Mouse (Mus musculus): ENCODE data around the gene Kcnb1. TPM values are rescaled to one million over a fixed set of nuclear protein-coding genes. Genes with fewer than 3 reads are reported as not detected.
A peak's percentile ranks its signal among the peaks of the same experiment; 100 is the strongest.

Gene Kcnb1
- polyA plus RNA-seq, 1 experiment from 2014 or later = 1.1 TPM

GRCm38 (mm10) chr2:167230554-167230953 is 40.6 kb upstream of the Kcnb1 start:
- peaks cover 3% of the 10 kb centered on the region; the same call in 1 of the 2 replicates for H3K4me1 ChIP-seq (ENCODE audit: control insufficient read depth, insufficient read depth, low read length)
- peak; percentile 57 for DNase-seq (ENCODE audit: low spot score)
- no peak for ATAC-seq (ENCODE audit: insufficient read depth, low FRiP score, low TSS enrichment)
- H3K36me3 ChIP-seq (ENCODE audit: control insufficient read depth, insufficient read depth, low read length) = no peaks in the 10 kb centered on the region
- no peak overlapping the region for H3K27ac ChIP-seq (ENCODE audit: low read depth, low read length)
- H3K4me2 ChIP-seq (ENCODE audit: low read depth) = peak overlapping the region; percentile 21
- WGBS = 15% methylated on average over 15 of the region's 15 CpGs
- no peaks in the 10 kb centered on the region for H3K9me3 ChIP-seq (ENCODE audit: control insufficient read depth, low read length)
- no peak overlapping the region for H3K4me3 ChIP-seq (ENCODE audit: low read depth, low read length)
- H3K9ac ChIP-seq (ENCODE audit: low read length) = peak overlapping the region; percentile 2; the same call in 1 of the 2 replicates
- H3K27me3 ChIP-seq (ENCODE audit: control insufficient read depth, insufficient read depth, low read length) = no peaks in the 10 kb centered on the region

DNA sequence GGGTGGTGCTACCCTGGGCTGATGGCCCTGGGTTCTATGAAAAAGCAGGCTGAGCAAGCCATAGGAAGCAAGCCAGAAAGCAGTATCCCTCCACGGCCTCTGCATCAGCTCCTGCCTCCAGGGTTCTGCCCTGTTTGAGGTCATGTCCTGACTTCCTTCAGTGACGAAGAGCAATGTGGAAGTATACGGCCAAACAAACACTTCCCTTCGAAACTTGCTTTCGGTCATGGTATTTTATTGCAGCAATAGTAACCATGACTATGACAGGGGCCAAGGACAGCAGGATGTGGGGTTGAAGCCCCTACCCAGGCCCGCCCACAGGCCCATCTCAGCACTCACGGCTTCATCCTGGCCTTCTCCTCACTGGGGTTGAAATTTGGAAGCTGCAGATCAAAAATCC is 35.0 kb upstream of the Kcnb1 start:
- ATAC-seq (ENCODE audit: insufficient read depth, low FRiP score, low TSS enrichment) (no peak), DNase-seq (ENCODE audit: low spot score) (no peak)
- Histone ChIP-seq H3K9me3 (ENCODE audit: control insufficient read depth, low read length) (no peaks in the 10 kb centered on the region), H3K4me1 (ENCODE audit: control insufficient read depth, insufficient read depth, low read length) (no peaks in the 10 kb centered on the region), H3K4me2 (ENCODE audit: low read depth) (no peak overlapping the region), H3K36me3 (ENCODE audit: control insufficient read depth, insufficient read depth, low read length) (no peaks in the 10 kb centered on the region), H3K9ac (ENCODE audit: low read length) (no peak overlapping the region), H3K27ac (ENCODE audit: low read depth, low read length) (no peak overlapping the region), H3K27me3 (ENCODE audit: control insufficient read depth, insufficient read depth, low read length) (no peaks in the 10 kb centered on the region), H3K4me3 (ENCODE audit: low read depth, low read length) (no peak overlapping the region)
- WGBS = 87% methylated on average over 7 of the region's 7 CpGs

DNA sequence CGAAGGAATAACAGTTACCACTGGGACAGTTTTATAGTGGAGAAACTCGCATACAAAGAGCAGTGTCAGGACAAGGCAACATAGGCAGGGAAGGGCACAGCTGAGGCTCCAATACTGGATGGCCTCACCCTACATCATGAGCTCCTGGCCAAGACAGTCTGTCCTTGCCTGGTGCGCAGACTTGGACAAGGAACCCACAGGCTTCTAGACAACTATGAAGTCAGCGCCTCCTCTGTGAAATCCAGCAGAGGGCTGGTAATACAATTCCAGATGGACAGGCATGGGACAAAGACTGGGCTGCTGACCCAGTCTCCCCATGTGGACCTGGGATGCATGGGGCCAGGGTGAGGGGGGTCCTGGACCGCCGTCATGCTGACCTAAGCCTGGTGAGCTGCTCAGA is 34.2 kb upstream of the Kcnb1 start:
- H3K27me3 ChIP-seq (ENCODE audit: control insufficient read depth, insufficient read depth, low read length) = no peaks in the 10 kb centered on the region
- no peaks in the 10 kb centered on the region for H3K36me3 ChIP-seq (ENCODE audit: control insufficient read depth, insufficient read depth, low read length)
- no peaks in the 10 kb centered on the region for H3K9me3 ChIP-seq (ENCODE audit: control insufficient read depth, low read length)
- no peak overlapping the region for H3K9ac ChIP-seq (ENCODE audit: low read length)
- WGBS = 87% methylated on average over 6 of the region's 6 CpGs
- no peak overlapping the region for H3K27ac ChIP-seq (ENCODE audit: low read depth, low read length)
- H3K4me1 ChIP-seq (ENCODE audit: control insufficient read depth, insufficient read depth, low read length) = no peaks in the 10 kb centered on the region
- ATAC-seq (ENCODE audit: insufficient read depth, low FRiP score, low TSS enrichment) = no peak
- H3K4me2 ChIP-seq (ENCODE audit: low read depth) = no peak overlapping the region
- no peak for DNase-seq (ENCODE audit: low spot score)
- no peak overlapping the region for H3K4me3 ChIP-seq (ENCODE audit: low read depth, low read length)

- no peaks in the 10 kb centered on the region for H3K36me3 ChIP-seq (ENCODE audit: control insufficient read depth, insufficient read depth, low read length)
- H3K4me1 ChIP-seq (ENCODE audit: control insufficient read depth, insufficient read depth, low read length) = no peaks in the 10 kb centered on the region
- no peak overlapping the region for H3K27ac ChIP-seq (ENCODE audit: low read depth, low read length)
- no peak overlapping the region for H3K4me2 ChIP-seq (ENCODE audit: low read depth)
- H3K9me3 ChIP-seq (ENCODE audit: control insufficient read depth, low read length) = no peaks in the 10 kb centered on the region
- H3K9ac ChIP-seq (ENCODE audit: low read length) = no peak overlapping the region
- DNase-seq (ENCODE audit: low spot score) = peak; percentile 78
- H3K4me3 ChIP-seq (ENCODE audit: low read depth, low read length) = no peak overlapping the region
- 29% methylated on average over 7 of the region's 7 CpGs for WGBS
- ATAC-seq (ENCODE audit: insufficient read depth, low FRiP score, low TSS enrichment) = no peak
- H3K27me3 ChIP-seq (ENCODE audit: control insufficient read depth, insufficient read depth, low read length) = no peaks in the 10 kb centered on the region
These were observed 32.2 kb upstream of the Kcnb1 start for GRCm38 (mm10) chr2:167222152-167222551.

- ATAC-seq (ENCODE audit: insufficient read depth, low FRiP score, low TSS enrichment) = no peak
- DNase-seq (ENCODE audit: low spot score) = no peak
- no peak overlapping the region for H3K9ac ChIP-seq (ENCODE audit: low read length)
- no peaks in the 10 kb centered on the region for H3K9me3 ChIP-seq (ENCODE audit: control insufficient read depth, low read length)
- H3K36me3 ChIP-seq (ENCODE audit: control insufficient read depth, insufficient read depth, low read length) = no peaks in the 10 kb centered on the region
- H3K4me3 ChIP-seq (ENCODE audit: low read depth, low read length) = no peak overlapping the region
- no peaks in the 10 kb centered on the region for H3K4me1 ChIP-seq (ENCODE audit: control insufficient read depth, insufficient read depth, low read length)
- no peaks in the 10 kb centered on the region for H3K27me3 ChIP-seq (ENCODE audit: control insufficient read depth, insufficient read depth, low read length)
- no peak overlapping the region for H3K27ac ChIP-seq (ENCODE audit: low read depth, low read length)
- H3K4me2 ChIP-seq (ENCODE audit: low read depth) = no peak overlapping the region
- 88% methylated on average over 13 of the region's 13 CpGs for WGBS
These were observed 31.3 kb upstream of the Kcnb1 start for GRCm38 (mm10) chr2:167221159-167221845.

DNA sequence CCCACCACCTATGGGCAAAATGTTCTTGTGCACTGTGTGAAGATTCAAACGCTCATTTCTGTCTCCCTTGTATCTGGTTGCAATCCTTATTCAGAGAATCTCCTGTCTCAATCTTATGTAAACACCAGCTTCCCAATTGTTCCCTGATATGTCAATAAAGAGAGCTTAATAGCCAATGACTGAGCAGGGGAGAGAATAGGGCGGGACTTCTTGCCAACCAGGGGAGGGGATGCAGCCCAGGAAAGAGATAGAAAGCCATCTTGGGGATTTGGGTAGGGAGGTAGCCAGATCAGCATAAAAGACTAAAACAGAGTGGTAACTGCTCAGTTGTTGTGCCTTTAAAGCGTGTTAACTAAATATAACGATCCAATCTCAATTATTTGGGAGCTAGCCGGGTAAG is 30.8 kb upstream of the Kcnb1 start:
- Histone ChIP-seq H3K9ac (ENCODE audit: low read length) (no peak overlapping the region), H3K27me3 (ENCODE audit: control insufficient read depth, insufficient read depth, low read length) (no peaks in the 10 kb centered on the region), H3K9me3 (ENCODE audit: control insufficient read depth, low read length) (no peaks in the 10 kb centered on the region), H3K4me3 (ENCODE audit: low read depth, low read length) (no peak overlapping the region), H3K4me1 (ENCODE audit: control insufficient read depth, insufficient read depth, low read length) (no peaks in the 10 kb centered on the region), H3K4me2 (ENCODE audit: low read depth) (no peak overlapping the region), H3K27ac (ENCODE audit: low read depth, low read length) (no peak overlapping the region), H3K36me3 (ENCODE audit: control insufficient read depth, insufficient read depth, low read length) (no peaks in the 10 kb centered on the region)
- ATAC-seq (ENCODE audit: insufficient read depth, low FRiP score, low TSS enrichment) = no peak
- 93% methylated on average over 5 of the region's 5 CpGs for WGBS
- DNase-seq (ENCODE audit: low spot score) = no peak

GRCm38 (mm10) chr2:167219154-167219775 is 29.3 kb upstream of the Kcnb1 start:
- 57% methylated on average over 8 of the region's 8 CpGs for WGBS
- no peaks in the 10 kb centered on the region for H3K4me1 ChIP-seq (ENCODE audit: control insufficient read depth, insufficient read depth, low read length)
- no peaks in the 10 kb centered on the region for H3K27me3 ChIP-seq (ENCODE audit: control insufficient read depth, insufficient read depth, low read length)
- no peak overlapping the region for H3K27ac ChIP-seq (ENCODE audit: low read depth, low read length)
- DNase-seq (ENCODE audit: low spot score) (peak; percentile 84), ATAC-seq (ENCODE audit: insufficient read depth, low FRiP score, low TSS enrichment) (no peak)
- no peak overlapping the region for H3K4me3 ChIP-seq (ENCODE audit: low read depth, low read length)
- no peak overlapping the region for H3K4me2 ChIP-seq (ENCODE audit: low read depth)
- H3K36me3 ChIP-seq (ENCODE audit: control insufficient read depth, insufficient read depth, low read length) = no peaks in the 10 kb centered on the region
- no peaks in the 10 kb centered on the region for H3K9me3 ChIP-seq (ENCODE audit: control insufficient read depth, low read length)
- H3K9ac ChIP-seq (ENCODE audit: low read length) = no peak overlapping the region

- H3K4me3 ChIP-seq (ENCODE audit: low read depth, low read length) = no peak overlapping the region
- H3K36me3 ChIP-seq (ENCODE audit: control insufficient read depth, insufficient read depth, low read length) = no peaks in the 10 kb centered on the region
- 90% methylated on average over 12 of the region's 12 CpGs for WGBS
- H3K9ac ChIP-seq (ENCODE audit: low read length) = no peak overlapping the region
- no peak for ATAC-seq (ENCODE audit: insufficient read depth, low FRiP score, low TSS enrichment)
- H3K4me1 ChIP-seq (ENCODE audit: control insufficient read depth, insufficient read depth, low read length) = no peaks in the 10 kb centered on the region
- no peak for DNase-seq (ENCODE audit: low spot score)
- H3K27ac ChIP-seq (ENCODE audit: low read depth, low read length) = no peak overlapping the region
- H3K9me3 ChIP-seq (ENCODE audit: control insufficient read depth, low read length) = no peaks in the 10 kb centered on the region
- H3K27me3 ChIP-seq (ENCODE audit: control insufficient read depth, insufficient read depth, low read length) = no peaks in the 10 kb centered on the region
- no peak overlapping the region for H3K4me2 ChIP-seq (ENCODE audit: low read depth)
These were observed 23.7 kb upstream of the Kcnb1 start for GRCm38 (mm10) chr2:167213666-167214065.

DNA sequence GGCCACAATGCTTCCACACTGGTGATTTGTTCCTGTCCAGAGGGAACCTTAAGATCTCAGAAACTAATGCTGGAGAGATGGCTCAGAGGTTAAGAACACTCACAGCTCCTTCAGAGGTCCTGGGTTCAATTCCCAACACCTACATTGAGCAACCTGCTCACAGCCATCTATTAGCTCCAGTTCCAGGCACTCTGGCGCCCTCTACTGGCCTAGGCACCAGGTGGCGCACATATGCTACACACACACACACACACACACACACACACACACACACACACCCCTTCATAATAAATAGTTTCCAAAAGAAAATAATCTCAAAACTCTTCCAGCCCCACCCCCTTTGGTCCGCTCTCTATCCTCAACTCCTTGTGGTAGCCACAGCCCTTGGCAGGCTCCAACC is 23.1 kb upstream of the Kcnb1 start:
- Histone ChIP-seq H3K9ac (ENCODE audit: low read length) (no peak overlapping the region), H3K4me1 (ENCODE audit: control insufficient read depth, insufficient read depth, low read length) (no peaks in the 10 kb centered on the region), H3K27ac (ENCODE audit: low read depth, low read length) (no peak overlapping the region), H3K4me3 (ENCODE audit: low read depth, low read length) (no peak overlapping the region), H3K36me3 (ENCODE audit: control insufficient read depth, insufficient read depth, low read length) (no peaks in the 10 kb centered on the region), H3K9me3 (ENCODE audit: control insufficient read depth, low read length) (no peaks in the 10 kb centered on the region), H3K27me3 (ENCODE audit: control insufficient read depth, insufficient read depth, low read length) (no peaks in the 10 kb centered on the region), H3K4me2 (ENCODE audit: low read depth) (no peak overlapping the region)
- ATAC-seq (ENCODE audit: insufficient read depth, low FRiP score, low TSS enrichment) = no peak
- WGBS = 94% methylated on average over 3 of the region's 3 CpGs
- no peak for DNase-seq (ENCODE audit: low spot score)
